Mouse (Mus musculus): ENCODE measurements around the gene Golph3l. TPM values are rescaled to one million over a fixed set of nuclear protein-coding genes. Genes with fewer than 3 reads are reported as not detected.

Gene Golph3l
- total RNA-seq, 1 experiment = 16.2 TPM

DNA sequence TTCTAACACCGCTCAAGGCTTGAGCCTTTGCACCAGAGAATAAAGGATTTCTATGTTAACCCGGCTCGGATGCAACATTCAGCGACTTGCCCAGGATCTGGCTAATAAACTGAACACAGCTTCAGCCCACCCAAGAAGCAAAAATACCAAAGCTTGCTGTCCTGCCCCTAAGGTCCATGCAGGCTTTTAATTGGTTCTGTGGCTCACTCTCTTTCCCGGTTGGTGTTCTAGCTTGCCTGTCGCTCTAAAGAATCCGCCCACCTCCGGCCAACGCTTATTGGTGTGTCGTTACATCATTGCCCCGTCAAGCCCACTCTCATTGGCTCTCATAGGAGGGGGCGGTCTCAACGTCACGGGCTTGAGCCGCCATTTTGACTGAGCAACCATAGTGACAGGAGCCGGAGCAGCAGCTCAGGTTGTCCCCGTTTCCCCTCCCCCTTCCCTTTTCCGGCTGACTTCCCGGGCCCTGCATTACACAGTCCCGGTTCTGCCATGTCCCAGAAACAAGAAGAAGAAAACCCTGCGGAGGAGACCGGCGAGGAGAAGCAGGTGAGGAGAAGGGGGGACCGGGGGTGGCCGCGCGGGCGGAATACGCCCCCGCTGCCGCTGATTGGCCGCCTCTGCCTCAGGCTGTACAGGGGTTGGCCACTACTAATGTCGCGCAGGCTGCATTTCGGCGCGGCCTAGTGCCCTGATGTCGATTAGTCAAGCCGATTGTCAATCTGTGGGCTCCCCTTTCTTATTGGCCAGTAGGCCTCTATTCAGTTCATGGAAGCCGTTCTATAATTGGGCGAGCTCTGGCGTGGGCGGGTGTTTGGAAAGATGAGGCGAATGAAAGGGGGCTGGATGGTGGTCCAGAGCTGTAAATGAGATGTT lies 36.1 kb downstream of the Golph3l start, which contains the start of gene Ensa:
TSS of gene Ensa (plus strand) at position 366 of the 876 bp plus-strand sequence.
- in situ Hi-C loops (cut with MboI; ENCODE audit: low sequenced_read_pairs in 2 of 2, unreplicated experiment in 2 of 2) = no loop called here
- H3K9me3 ChIP-seq (ENCODE audit: control insufficient read depth, insufficient read depth, low read depth, low read length) = no peaks in the 10 kb centered on the region
- peak within 1 kb of the TSS; percentile 95 for H3K27ac ChIP-seq (ENCODE audit: insufficient read depth, low read depth, low read length, poor library complexity, severe bottlenecking)
- peaks cover 6% of the 10 kb centered on the region in 2 experiments; a peak in 2 of 4 replicates for H3K4me1 ChIP-seq (ENCODE audit: control insufficient read depth in 2 of 2, insufficient read depth in 2 of 2, low read length in 2 of 2, poor library complexity in 1 of 2)
- TF ChIP-seq ZNF384 (IDR thresholded peaks at IDR 0.05; ENCODE audit: low read depth, low read length) (no peak), MAFK (IDR thresholded peaks at IDR 0.05; ENCODE audit: insufficient read depth, low read depth, low read length) (peak; percentile 3; the same call in 1 of the 2 replicates), ZC3H11A (IDR thresholded peaks at IDR 0.05; ENCODE audit: borderline replicate concordance, low read depth, low read length) (no peak), HCFC1 (IDR thresholded peaks at IDR 0.05; ENCODE audit: borderline replicate concordance, insufficient read depth, low read length) (0 out of 2 replicates have a peak, but pooled peaks have one; percentile 45), CHD2 (IDR thresholded peaks at IDR 0.05; ENCODE audit: low read depth, low read length) (peak; percentile 94)
- peaks cover 24% of the 10 kb centered on the region for H3K36me3 ChIP-seq (ENCODE audit: control insufficient read depth, insufficient read depth, low read length, poor library complexity, severe bottlenecking)
- DNase-seq (ENCODE audit: low read depth, low spot score) = peak; percentile 100
- peak within 1 kb of the TSS; percentile 98 for H3K9ac ChIP-seq (ENCODE audit: insufficient read depth, low read depth, low read length, poor library complexity, severe bottlenecking)
- peak within 1 kb of the TSS; percentile 93 for H3K4me3 ChIP-seq (ENCODE audit: insufficient read depth in 1 of 2, low read depth in 1 of 2, low read length in 2 of 2, poor library complexity in 1 of 2, severe bottlenecking in 1 of 2)

- H3K36me3 ChIP-seq (ENCODE audit: control insufficient read depth, insufficient read depth, low read length, poor library complexity, severe bottlenecking) = peaks cover 31% of the 10 kb centered on the region
- H3K27ac ChIP-seq (ENCODE audit: insufficient read depth, low read depth, low read length, poor library complexity, severe bottlenecking) = no peak overlapping the region
- DNase-seq (ENCODE audit: low read depth, low spot score) = no peak
- no peaks in the 10 kb centered on the region for H3K9me3 ChIP-seq (ENCODE audit: control insufficient read depth, insufficient read depth, low read depth, low read length)
- H3K9ac ChIP-seq (ENCODE audit: insufficient read depth, low read depth, low read length, poor library complexity, severe bottlenecking) = no peak overlapping the region
- in situ Hi-C loops (cut with MboI; ENCODE audit: low sequenced_read_pairs in 2 of 2, unreplicated experiment in 2 of 2) = no loop called here
- TF ChIP-seq HCFC1 (IDR thresholded peaks at IDR 0.05; ENCODE audit: borderline replicate concordance, insufficient read depth, low read length) = no peak
- TF ChIP-seq MAFK (IDR thresholded peaks at IDR 0.05; ENCODE audit: insufficient read depth, low read depth, low read length) = no peak
- TF ChIP-seq ZNF384 (IDR thresholded peaks at IDR 0.05; ENCODE audit: low read depth, low read length) = no peak
- TF ChIP-seq ZC3H11A (IDR thresholded peaks at IDR 0.05; ENCODE audit: borderline replicate concordance, low read depth, low read length) = no peak
- TF ChIP-seq CHD2 (IDR thresholded peaks at IDR 0.05; ENCODE audit: low read depth, low read length) = no peak
- H3K4me1 ChIP-seq (ENCODE audit: control insufficient read depth in 2 of 2, insufficient read depth in 2 of 2, low read length in 2 of 2, poor library complexity in 1 of 2) = peaks cover 6 to 10% of the 10 kb centered on the region in 2 experiments; a peak in 3 of 4 replicates
- H3K4me3 ChIP-seq (ENCODE audit: insufficient read depth in 1 of 2, low read depth in 1 of 2, low read length in 2 of 2, poor library complexity in 1 of 2, severe bottlenecking in 1 of 2) = no peak overlapping the region
These were observed 39.0 kb downstream of the Golph3l start for GRCm38 (mm10) chr3:95627763-95628162.

- TF ChIP-seq ZNF384 (IDR thresholded peaks at IDR 0.05; ENCODE audit: low read depth, low read length) (no peak), ZC3H11A (IDR thresholded peaks at IDR 0.05; ENCODE audit: borderline replicate concordance, low read depth, low read length) (no peak), CHD2 (IDR thresholded peaks at IDR 0.05; ENCODE audit: low read depth, low read length) (no peak), HCFC1 (IDR thresholded peaks at IDR 0.05; ENCODE audit: borderline replicate concordance, insufficient read depth, low read length) (no peak), MAFK (IDR thresholded peaks at IDR 0.05; ENCODE audit: insufficient read depth, low read depth, low read length) (no peak)
- H3K9ac ChIP-seq (ENCODE audit: insufficient read depth, low read depth, low read length, poor library complexity, severe bottlenecking) = no peak overlapping the region; the same call in 1 of the 2 replicates
- in situ Hi-C loops (cut with MboI; ENCODE audit: low sequenced_read_pairs in 2 of 2, unreplicated experiment in 2 of 2) = no loop called here
- H3K36me3 ChIP-seq (ENCODE audit: control insufficient read depth, insufficient read depth, low read length, poor library complexity, severe bottlenecking) = peaks cover 40% of the 10 kb centered on the region
- DNase-seq (ENCODE audit: low read depth, low spot score) = no peak
- H3K27ac ChIP-seq (ENCODE audit: insufficient read depth, low read depth, low read length, poor library complexity, severe bottlenecking) = no peak overlapping the region
- peaks cover 8 to 9% of the 10 kb centered on the region in 2 experiments; a peak in 3 of 4 replicates for H3K4me1 ChIP-seq (ENCODE audit: control insufficient read depth in 2 of 2, insufficient read depth in 2 of 2, low read length in 2 of 2, poor library complexity in 1 of 2)
- no peak overlapping the region for H3K4me3 ChIP-seq (ENCODE audit: insufficient read depth in 1 of 2, low read depth in 1 of 2, low read length in 2 of 2, poor library complexity in 1 of 2, severe bottlenecking in 1 of 2)
- H3K9me3 ChIP-seq (ENCODE audit: control insufficient read depth, insufficient read depth, low read depth, low read length) = no peaks in the 10 kb centered on the region
These were observed 41.0 kb downstream of the Golph3l start for GRCm38 (mm10) chr3:95629755-95630154.

GRCm38 (mm10) chr3:95630856-95631255 lies 42.1 kb downstream of the Golph3l start:
- H3K9ac ChIP-seq (ENCODE audit: insufficient read depth, low read depth, low read length, poor library complexity, severe bottlenecking) = no peak overlapping the region
- DNase-seq (ENCODE audit: low read depth, low spot score) = no peak
- no peak for TF ChIP-seq ZC3H11A (IDR thresholded peaks at IDR 0.05; ENCODE audit: borderline replicate concordance, low read depth, low read length)
- no peak for TF ChIP-seq HCFC1 (IDR thresholded peaks at IDR 0.05; ENCODE audit: borderline replicate concordance, insufficient read depth, low read length)
- no peak for TF ChIP-seq ZNF384 (IDR thresholded peaks at IDR 0.05; ENCODE audit: low read depth, low read length)
- no peak for TF ChIP-seq CHD2 (IDR thresholded peaks at IDR 0.05; ENCODE audit: low read depth, low read length)
- no peak for TF ChIP-seq MAFK (IDR thresholded peaks at IDR 0.05; ENCODE audit: insufficient read depth, low read depth, low read length)
- H3K27ac ChIP-seq (ENCODE audit: insufficient read depth, low read depth, low read length, poor library complexity, severe bottlenecking) = no peak overlapping the region
- no peaks in the 10 kb centered on the region for H3K9me3 ChIP-seq (ENCODE audit: control insufficient read depth, insufficient read depth, low read depth, low read length)
- no peak overlapping the region for H3K4me3 ChIP-seq (ENCODE audit: insufficient read depth in 1 of 2, low read depth in 1 of 2, low read length in 2 of 2, poor library complexity in 1 of 2, severe bottlenecking in 1 of 2)
- H3K4me1 ChIP-seq (ENCODE audit: control insufficient read depth in 2 of 2, insufficient read depth in 2 of 2, low read length in 2 of 2, poor library complexity in 1 of 2) = peaks cover 14 to 18% of the 10 kb centered on the region in 2 experiments
- in situ Hi-C loops (cut with MboI; ENCODE audit: low sequenced_read_pairs in 2 of 2, unreplicated experiment in 2 of 2) = no loop called here
- H3K36me3 ChIP-seq (ENCODE audit: control insufficient read depth, insufficient read depth, low read length, poor library complexity, severe bottlenecking) = peaks cover 42% of the 10 kb centered on the region

All from ES-E14 (cell line).